In genomic region chr11:36307276-36307675, GRCm38 (mm10) we compare ENCODE assay signal across 16 mouse cellular contexts.
DNase-seq lines count a peak whose midpoint lies in the region; ATAC-seq lines count a peak whose summit lies in the region.
"Had no signal": no experiment of that assay in that cellular context is flagged by ENCODE, and none has a peak within 500 bp of the region (broad histone marks: within the 10 kb centered on the region; RNA-seq: fewer than 3 reads in every experiment).

No protein-coding gene starts in this region.

- no peaks in the 10 kb centered on the region for H3K27me3 ChIP-seq in kidney, embryonic 15.5 days
- H3K27me3 ChIP-seq: forebrain, embryonic 13.5 days; midbrain, embryonic 13.5 days had no signal

- H3K27ac ChIP-seq in kidney, embryonic 15.5 days = no peak overlapping the region
- H3K27ac ChIP-seq: forebrain, embryonic 13.5 days; midbrain, embryonic 13.5 days had no signal

- no peak for DNase-seq in frontal cortex, postnatal 10 days (ENCODE audit: low spot score in 2 of 2)
- DNase-seq in layer of hippocampus, adult 9-11 months = peak; percentile 47
- no peak for DNase-seq in layer of hippocampus, postnatal 14 days (ENCODE audit: low spot score in 2 of 2)
- peak; percentile 35 for DNase-seq in cerebellum, adult 9-11 months
- DNase-seq in cerebellum, postnatal 36 days = peak; percentile 21 to 38
- DNase-seq: gastrocnemius, postnatal 25 days; liver; lung, adult 2 months; lung, postnatal 4 days had no signal

- no peak overlapping the region for H3K4me2 ChIP-seq in kidney, embryonic 15.5 days
- H3K4me2 ChIP-seq: forebrain, embryonic 13.5 days; heart, embryonic 11.5 days; midbrain, embryonic 13.5 days had no signal

- no peaks in the 10 kb centered on the region for H3K36me3 ChIP-seq in kidney, embryonic 15.5 days
- H3K36me3 ChIP-seq: midbrain, embryonic 13.5 days had no signal

- ATAC-seq in frontal cortex, adult (ENCODE audit: low TSS enrichment) = peak; percentile 93
- ATAC-seq in kidney, embryonic 15.5 days (replicated peaks; ENCODE audit: low FRiP score) = no peak
- no peak for ATAC-seq in megakaryocyte-erythroid progenitor cell, adult 5-6 weeks (replicated peaks; ENCODE audit: low FRiP score, low TSS enrichment, poor library complexity, severe bottlenecking)
- ATAC-seq: forebrain, embryonic 13.5 days; inflammation-experienced regulatory T-cells, adult 6 months; midbrain, embryonic 13.5 days had no signal

- WGBS in kidney, embryonic 15.5 days = 87% methylated on average over 6 of the region's 6 CpGs

- 0 out of 2 replicates have a peak, but pooled peaks cover 5% of the 10 kb centered on the region for H3K4me1 ChIP-seq in kidney, embryonic 15.5 days

- H3K4me3 ChIP-seq in kidney, embryonic 15.5 days (replicated peaks) = no peak overlapping the region
- H3K4me3 ChIP-seq: forebrain, embryonic 13.5 days; midbrain, embryonic 13.5 days had no signal

- H3K9ac ChIP-seq in kidney, embryonic 15.5 days = no peak overlapping the region
- H3K9ac ChIP-seq: forebrain, embryonic 13.5 days; midbrain, embryonic 13.5 days had no signal

- H3K9me3 ChIP-seq in kidney, embryonic 15.5 days (replicated peaks) = no peaks in the 10 kb centered on the region
- H3K9me3 ChIP-seq: forebrain, embryonic 13.5 days; midbrain, embryonic 13.5 days had no signal

Comparison
In these comparisons a context has a peak if more than half of its experiments do, and no peak if none do; other contexts are left out.
1. DNase-seq: peak in layer of hippocampus, adult 9-11 months (single experiment), cerebellum, adult 9-11 months (single experiment) and cerebellum, postnatal 36 days (2 of 2); none in frontal cortex, postnatal 10 days (0 of 2) and layer of hippocampus, postnatal 14 days (0 of 2).